Mouse (Mus musculus): ENCODE measurements at regions not wholly inside any gene's neighbourhood (a gene's known extent, or its start where the extent isn't known, plus 50 kb on each side); places are given as distances from the start of the nearest gene placed in this dataset.
"Not testable (repeated sequence)": the region's sequence is repeated elsewhere in the genome, so short reads cannot be mapped to it uniquely, and the experiment has no call there.

GRCm38 (mm10) chr4:10397249-10397648, 477.0 kb upstream of the 2610301B20Rik start:
- H3K36me3 ChIP-seq, result no peaks in the 10 kb centered on the region
- no peaks in the 10 kb centered on the region for H3K4me1 ChIP-seq (replicated peaks)
- H3K27ac ChIP-seq, result no peak overlapping the region
- H3K4me3 ChIP-seq, result no peak overlapping the region
- H3K9ac ChIP-seq, result no peak overlapping the region
- ATAC-seq (ENCODE audit: low FRiP score), result no peak
- no peaks in the 10 kb centered on the region for H3K27me3 ChIP-seq
- H3K9me3 ChIP-seq, result no peaks in the 10 kb centered on the region
- H3K4me2 ChIP-seq, result no peak overlapping the region

DNA sequence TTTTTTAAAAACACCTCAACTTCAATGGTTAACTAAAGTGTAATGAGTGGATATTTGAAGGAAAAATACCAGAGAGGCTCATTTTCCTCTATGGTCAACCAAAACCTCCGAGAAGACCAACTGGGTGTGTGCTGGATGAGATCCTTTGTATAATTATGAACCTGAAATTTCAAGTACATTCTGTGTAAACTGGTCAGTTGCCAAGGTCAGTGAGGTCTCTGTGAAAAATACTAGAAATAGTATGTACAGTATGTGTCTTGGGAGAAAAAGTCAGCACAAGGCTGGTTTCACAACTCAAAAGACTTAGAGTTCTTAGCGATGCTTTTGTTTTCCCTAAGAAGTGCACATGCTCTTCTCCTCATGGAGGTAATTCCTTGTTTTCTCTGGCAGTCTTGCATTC, 476.2 kb upstream of the 2610301B20Rik start:
- H3K4me1 ChIP-seq (replicated peaks), result no peaks in the 10 kb centered on the region
- no peaks in the 10 kb centered on the region for H3K9me3 ChIP-seq
- 91% methylated on average over 2 of the region's 2 CpGs for WGBS
- no peak overlapping the region for H3K4me2 ChIP-seq
- no peak overlapping the region for H3K27ac ChIP-seq
- ATAC-seq (ENCODE audit: low FRiP score), result no peak
- no peak overlapping the region for H3K9ac ChIP-seq
- no peaks in the 10 kb centered on the region for H3K36me3 ChIP-seq
- H3K27me3 ChIP-seq, result no peaks in the 10 kb centered on the region
- no peak overlapping the region for H3K4me3 ChIP-seq

- no peaks in the 10 kb centered on the region for H3K27me3 ChIP-seq
- H3K4me3 ChIP-seq, result no peak overlapping the region
- no peak overlapping the region for H3K9ac ChIP-seq
- no peaks in the 10 kb centered on the region for H3K9me3 ChIP-seq
- no peak overlapping the region for H3K4me2 ChIP-seq
- no peak for ATAC-seq (ENCODE audit: low FRiP score)
- WGBS, result 8% methylated on average over 1 of the region's 1 CpGs
- H3K36me3 ChIP-seq, result no peaks in the 10 kb centered on the region
- H3K27ac ChIP-seq, result no peak overlapping the region
- H3K4me1 ChIP-seq (replicated peaks), result no peaks in the 10 kb centered on the region
Measured at GRCm38 (mm10) chr4:10399649-10400048, 474.6 kb upstream of the 2610301B20Rik start.

- no peaks in the 10 kb centered on the region for H3K27me3 ChIP-seq
- no peak overlapping the region for H3K4me2 ChIP-seq
- H3K4me3 ChIP-seq, result no peak overlapping the region
- ATAC-seq (ENCODE audit: low FRiP score), result no peak
- H3K4me1 ChIP-seq (replicated peaks), result no peaks in the 10 kb centered on the region
- no peak overlapping the region for H3K27ac ChIP-seq
- no peaks in the 10 kb centered on the region for H3K9me3 ChIP-seq
- no peak overlapping the region for H3K9ac ChIP-seq
- H3K36me3 ChIP-seq, result no peaks in the 10 kb centered on the region
Measured at GRCm38 (mm10) chr4:10402928-10403327, 471.4 kb upstream of the 2610301B20Rik start.

DNA sequence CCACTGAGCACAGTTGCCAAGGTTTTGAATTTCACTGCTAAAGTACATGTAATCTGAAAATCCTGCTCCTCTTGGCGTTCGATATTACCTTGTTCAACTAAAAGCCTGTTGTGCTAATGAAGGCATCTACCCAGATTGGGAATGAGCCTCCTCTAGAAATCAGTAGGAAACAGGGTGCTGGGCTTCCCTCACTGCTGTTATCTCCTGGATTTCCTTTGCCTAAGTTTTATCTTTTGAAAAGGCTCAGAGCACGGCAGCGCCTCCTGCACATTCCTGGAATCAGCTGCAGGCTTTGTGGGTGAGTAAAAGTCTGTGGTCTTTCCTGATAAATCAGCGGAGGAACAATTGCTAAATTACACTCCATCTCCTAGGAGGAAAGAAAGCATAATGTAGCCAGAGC, 469.9 kb upstream of the 2610301B20Rik start:
- H3K4me3 ChIP-seq, result no peak overlapping the region
- no peak for ATAC-seq (ENCODE audit: low FRiP score)

DNA sequence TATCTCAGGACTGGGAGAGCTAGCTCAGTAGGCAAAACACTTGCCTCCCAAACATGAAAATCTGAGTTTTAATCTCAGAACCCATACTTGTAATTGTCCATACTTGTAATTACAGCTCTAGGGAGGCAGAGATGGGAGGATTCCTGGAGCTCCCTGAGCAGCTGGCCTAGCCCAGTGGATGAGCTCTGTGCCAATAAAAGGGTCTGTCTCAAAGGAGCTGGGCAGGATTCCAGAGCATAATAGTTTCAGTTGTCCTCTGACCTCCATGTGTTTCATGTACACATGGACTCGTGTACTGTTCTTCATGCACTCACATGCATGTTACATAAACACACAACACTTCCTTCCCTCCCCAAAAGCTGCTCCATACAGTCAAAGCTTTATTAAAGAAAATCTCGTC, 469.2 kb upstream of the 2610301B20Rik start:
- H3K4me1 ChIP-seq (replicated peaks), result no peaks in the 10 kb centered on the region
- H3K27me3 ChIP-seq, result no peaks in the 10 kb centered on the region
- no peak overlapping the region for H3K4me2 ChIP-seq
- no peaks in the 10 kb centered on the region for H3K36me3 ChIP-seq
- no peak for ATAC-seq (ENCODE audit: low FRiP score)
- no peak overlapping the region for H3K9ac ChIP-seq
- no peak overlapping the region for H3K27ac ChIP-seq
- 62% methylated on average over 2 of the region's 2 CpGs for WGBS
- no peak overlapping the region for H3K4me3 ChIP-seq
- H3K9me3 ChIP-seq, result no peaks in the 10 kb centered on the region

More for the DNA sequence above, 469.9 kb upstream of the 2610301B20Rik start:
- Histone ChIP-seq H3K36me3 (no peaks in the 10 kb centered on the region), H3K27me3 (no peaks in the 10 kb centered on the region), H3K9ac (no peak overlapping the region), H3K27ac (no peak overlapping the region), H3K4me1 (replicated peaks) (no peaks in the 10 kb centered on the region), H3K4me2 (no peak overlapping the region), H3K9me3 (no peaks in the 10 kb centered on the region)
- WGBS, result 73% methylated on average over 5 of the region's 5 CpGs

- Histone ChIP-seq H3K27ac (no peak overlapping the region), H3K9me3 (no peaks in the 10 kb centered on the region), H3K4me3 (no peak overlapping the region), H3K4me2 (no peak overlapping the region), H3K9ac (no peak overlapping the region), H3K4me1 (replicated peaks) (no peaks in the 10 kb centered on the region), H3K36me3 (no peaks in the 10 kb centered on the region), H3K27me3 (no peaks in the 10 kb centered on the region)
- no peak for ATAC-seq (ENCODE audit: low FRiP score)
Measured at GRCm38 (mm10) chr4:10414274-10414673, 460.0 kb upstream of the 2610301B20Rik start.

DNA sequence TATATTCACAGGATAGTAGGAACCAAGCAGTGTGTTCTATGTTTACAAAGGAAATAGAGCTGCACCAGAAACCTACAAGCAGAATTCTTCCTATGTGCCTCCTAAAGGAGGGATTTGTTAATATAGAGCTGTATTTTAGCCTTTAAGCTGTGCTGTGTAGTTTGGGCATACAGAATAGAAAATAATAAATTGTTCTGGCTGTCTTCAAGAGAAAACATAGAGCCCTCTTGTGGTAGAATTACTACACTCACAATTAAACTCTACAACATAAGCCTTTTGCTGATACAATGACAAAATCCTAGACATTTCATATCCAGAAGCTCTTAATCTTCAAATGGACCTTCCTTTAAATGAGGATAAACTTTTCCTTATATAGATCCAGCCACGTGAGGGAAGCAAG, 452.9 kb upstream of the 2610301B20Rik start:
- H3K4me1 ChIP-seq (replicated peaks), result no peaks in the 10 kb centered on the region
- H3K36me3 ChIP-seq, result no peaks in the 10 kb centered on the region
- no peak overlapping the region for H3K9ac ChIP-seq
- 73% methylated on average over 1 of the region's 1 CpGs for WGBS
- no peaks in the 10 kb centered on the region for H3K9me3 ChIP-seq
- H3K27me3 ChIP-seq, result no peaks in the 10 kb centered on the region
- H3K27ac ChIP-seq, result no peak overlapping the region
- no peak for ATAC-seq (ENCODE audit: low FRiP score)
- H3K4me3 ChIP-seq, result no peak overlapping the region
- no peak overlapping the region for H3K4me2 ChIP-seq

GRCm38 (mm10) chr4:10434438-10434837, 439.9 kb upstream of the 2610301B20Rik start:
- no peak overlapping the region for H3K27ac ChIP-seq
- H3K4me2 ChIP-seq, result no peak overlapping the region
- no peak overlapping the region for H3K9ac ChIP-seq
- 92% methylated on average over 4 of the region's 4 CpGs for WGBS
- H3K4me3 ChIP-seq, result no peak overlapping the region
- H3K27me3 ChIP-seq, result no peaks in the 10 kb centered on the region
- no peaks in the 10 kb centered on the region for H3K36me3 ChIP-seq
- no peaks in the 10 kb centered on the region for H3K9me3 ChIP-seq
- no peak for ATAC-seq (ENCODE audit: low FRiP score)
- H3K4me1 ChIP-seq (replicated peaks), result no peaks in the 10 kb centered on the region

DNA sequence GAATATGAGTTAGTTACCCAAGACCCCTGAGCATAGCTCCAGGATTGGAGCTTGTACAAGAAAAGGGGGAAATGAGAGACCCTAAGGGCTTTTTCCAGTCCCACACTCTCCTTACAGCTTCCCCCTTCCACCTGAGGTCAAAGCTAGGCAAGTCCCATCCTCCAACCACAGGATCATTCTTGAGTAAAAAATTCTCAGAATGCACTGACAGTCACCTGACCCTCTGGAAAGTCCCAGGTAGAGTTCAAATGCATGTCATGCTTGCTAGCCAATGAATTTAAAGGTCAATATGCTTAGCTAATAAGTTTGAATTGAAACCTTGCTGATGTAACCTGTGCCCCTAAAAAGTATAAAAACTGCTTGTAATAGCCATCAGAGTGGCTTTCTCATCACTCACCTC, 434.4 kb upstream of the 2610301B20Rik start:
- not testable (repeated sequence) for H3K36me3 ChIP-seq; H3K27ac ChIP-seq; H3K4me3 ChIP-seq; H3K4me1 ChIP-seq (replicated peaks); H3K27me3 ChIP-seq; H3K9ac ChIP-seq; H3K4me2 ChIP-seq; ATAC-seq (ENCODE audit: low FRiP score); H3K9me3 ChIP-seq

- Histone ChIP-seq H3K36me3 (no peaks in the 10 kb centered on the region), H3K27me3 (no peaks in the 10 kb centered on the region), H3K4me3 (no peak overlapping the region), H3K9ac (no peak overlapping the region), H3K27ac (no peak overlapping the region), H3K4me1 (replicated peaks) (no peaks in the 10 kb centered on the region), H3K9me3 (no peaks in the 10 kb centered on the region), H3K4me2 (no peak overlapping the region)
- WGBS, result 11% methylated on average over 1 of the region's 1 CpGs
- no peak for ATAC-seq (ENCODE audit: low FRiP score)
Measured at GRCm38 (mm10) chr4:10459603-10460002, 414.7 kb upstream of the 2610301B20Rik start.

GRCm38 (mm10) chr4:10480936-10481335, 393.4 kb upstream of the 2610301B20Rik start:
- Histone ChIP-seq H3K9ac (no peak overlapping the region), H3K4me1 (replicated peaks) (no peaks in the 10 kb centered on the region), H3K36me3 (no peaks in the 10 kb centered on the region), H3K27ac (no peak overlapping the region), H3K4me2 (no peak overlapping the region), H3K9me3 (no peaks in the 10 kb centered on the region), H3K27me3 (no peaks in the 10 kb centered on the region), H3K4me3 (no peak overlapping the region)
- WGBS, result 83% methylated on average over 1 of the region's 1 CpGs
- no peak for ATAC-seq (ENCODE audit: low FRiP score)

GRCm38 (mm10) chr4:10508163-10508821, 366.0 kb upstream of the 2610301B20Rik start:
- WGBS, result 69% methylated on average over 6 of the region's 6 CpGs
- H3K27ac ChIP-seq, result no peak overlapping the region
- ATAC-seq (ENCODE audit: low FRiP score), result no peak

More at GRCm38 (mm10) chr4:10508163-10508821, 366.0 kb upstream of the 2610301B20Rik start:
- H3K9ac ChIP-seq, result no peak overlapping the region
- no peak overlapping the region for H3K4me3 ChIP-seq
- H3K9me3 ChIP-seq, result no peaks in the 10 kb centered on the region
- H3K4me1 ChIP-seq (replicated peaks), result no peaks in the 10 kb centered on the region
- H3K27me3 ChIP-seq, result no peaks in the 10 kb centered on the region
- no peaks in the 10 kb centered on the region for H3K36me3 ChIP-seq
- H3K4me2 ChIP-seq, result no peak overlapping the region

All from hindbrain, embryonic 13.5 days (tissue).